Mouse (Mus musculus): ENCODE data around the gene Mef2d.

DNA sequence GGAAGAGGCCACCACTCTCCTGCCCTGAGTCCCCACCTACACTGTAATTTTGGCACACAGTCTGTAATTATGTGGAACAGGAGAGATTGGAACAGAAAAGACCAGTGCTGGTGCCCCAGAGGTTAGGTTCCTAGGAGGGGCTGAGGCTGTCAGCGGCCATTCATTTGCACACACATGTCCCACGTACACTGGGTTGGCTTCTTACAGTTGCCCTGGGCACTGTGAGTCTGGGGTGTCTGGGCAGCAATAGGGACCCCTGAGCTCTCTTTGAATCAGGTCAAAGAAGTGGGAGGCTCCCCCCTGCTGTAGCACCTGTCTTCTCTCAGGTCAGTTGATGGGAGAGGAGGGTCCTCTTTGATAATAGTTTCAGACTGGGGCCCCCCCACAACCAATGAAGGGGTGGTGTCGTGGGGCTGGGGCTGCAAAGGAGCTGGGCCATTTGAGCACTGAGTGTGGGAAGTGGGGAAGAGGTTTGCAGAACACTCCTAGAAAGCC, 66.1 kb downstream of the Mef2d start:
- no peak for TF ChIP-seq GATA1 (IDR thresholded peaks at IDR 0.05; ENCODE audit: borderline replicate concordance, low read length)
- TF ChIP-seq FLI1 (IDR thresholded peaks at IDR 0.05; ENCODE audit: low read length): no peak
